Mouse (Mus musculus) bone marrow macrophage, adult 2 months (primary cell): ENCODE measurements around the gene Col23a1.

Source experiments
- CTCF ChIP-seq: IDR thresholded peaks from 2 replicates; pipeline ENCODE4 v1.5.1; 2012; ENCODE audit warnings: low read depth, mild to moderate bottlenecking, low read length, moderate library complexity
- POLR2A ChIP-seq: IDR thresholded peaks from 2 replicates; pipeline ENCODE4 v1.6.1; 2012; ENCODE audit warnings: mild to moderate bottlenecking, low read depth, low read length, borderline replicate concordance

DNA sequence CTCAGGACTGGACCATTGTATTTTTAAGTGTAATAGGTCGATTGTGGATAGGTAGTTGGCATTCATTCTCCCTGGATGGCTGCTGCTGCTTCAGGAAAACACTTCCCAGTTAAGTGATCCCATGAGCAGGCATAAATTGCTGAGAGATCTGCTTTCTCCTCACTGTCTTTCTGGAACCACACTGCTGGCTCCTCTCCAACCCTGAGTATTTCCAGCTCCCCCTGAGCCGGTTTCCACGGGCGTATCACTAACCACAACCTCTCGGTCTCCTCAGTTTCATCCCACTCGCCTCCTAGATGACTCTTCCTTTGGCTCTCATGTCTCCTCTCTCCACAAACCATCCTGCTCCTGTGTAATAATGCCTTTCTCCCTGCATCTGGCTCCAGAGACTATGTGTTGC is 228.9 kb downstream of the Col23a1 start:
- no peak for TF ChIP-seq CTCF
- no peak for TF ChIP-seq POLR2A
